Mouse (Mus musculus): ENCODE measurements around the gene Syna. TPM values are rescaled to one million over a fixed set of nuclear protein-coding genes. Genes with fewer than 3 reads are reported as not detected.
A peak's percentile ranks its signal among the peaks of the same experiment; 100 is the strongest.

Gene Syna
- 0.09 and 0.27 TPM in 2 replicates for polyA plus RNA-seq (2015; fragmentation: Nextera tagmentation; extraction: Ambion mirVana)

DNA sequence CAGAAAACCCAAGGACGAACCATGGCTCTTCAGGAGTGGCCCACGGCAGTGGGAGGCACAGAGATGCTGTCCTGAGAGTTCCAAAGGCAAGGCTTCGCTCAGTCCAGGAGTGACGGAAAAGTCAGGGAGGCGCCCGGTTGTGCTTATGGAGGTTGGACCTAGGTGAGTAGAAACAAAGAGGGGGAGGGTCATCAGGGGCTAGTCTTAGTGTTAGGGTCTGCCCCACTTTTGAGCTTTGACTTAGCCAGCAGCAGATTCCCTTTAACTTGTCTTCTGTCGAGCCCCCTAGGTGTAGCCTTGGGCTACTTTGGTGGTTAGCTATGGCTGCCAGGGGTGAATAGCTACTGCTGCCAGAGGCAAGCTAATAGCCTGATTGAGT, at the start of gene Syna:
Gene Syna (minus strand): TSS at position 101 of the 379 bp plus-strand sequence.
- H3K27me3 ChIP-seq (ENCODE audit: insufficient read depth, low read length) = no peaks in the 10 kb centered on the region
- no peaks in the 10 kb centered on the region for H3K36me3 ChIP-seq (ENCODE audit: insufficient read depth, low read length)
- WGBS = 92% methylated on average over 7 of the region's 7 CpGs
- H3K4me1 ChIP-seq (ENCODE audit: insufficient read depth, low read length) = peaks cover 10% of the 10 kb centered on the region
- no peak within 1 kb of the TSS for H3K27ac ChIP-seq (ENCODE audit: low read length)
- H3K9me3 ChIP-seq (ENCODE audit: low read length) = 0 out of 2 replicates have a peak, but pooled peaks cover 3% of the 10 kb centered on the region
- H3K9ac ChIP-seq (replicated peaks; ENCODE audit: low read length) = no peak within 1 kb of the TSS
- no peak within 1 kb of the TSS for H3K4me3 ChIP-seq (ENCODE audit: low read length)
- no peak for ATAC-seq (ENCODE audit: low FRiP score, low TSS enrichment)
- H3K4me2 ChIP-seq (replicated peaks; ENCODE audit: low read depth, low read length) = no peak within 1 kb of the TSS

DNA sequence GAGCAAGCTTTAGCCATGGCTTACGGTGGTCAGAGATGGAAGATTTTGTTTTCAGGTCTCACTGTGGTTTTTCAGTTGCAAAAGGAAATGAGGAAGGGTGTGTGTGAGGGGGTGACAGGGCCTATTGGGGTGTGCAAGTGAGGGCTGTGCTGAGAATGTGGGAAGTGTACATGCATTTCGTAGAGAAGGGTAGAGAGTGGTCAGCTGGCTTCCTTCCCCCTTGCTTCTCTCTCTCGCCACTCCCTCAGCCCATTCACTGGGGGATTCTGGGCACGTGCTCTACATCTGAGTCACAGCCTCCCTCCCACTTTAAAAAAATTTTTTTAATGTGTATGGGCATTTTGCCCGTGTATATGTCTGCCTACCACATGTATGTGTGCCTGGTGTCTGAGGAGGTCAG, 47.1 kb upstream of the Syna start:
- H3K36me3 ChIP-seq (ENCODE audit: insufficient read depth, low read length) = no peaks in the 10 kb centered on the region
- H3K9ac ChIP-seq (replicated peaks; ENCODE audit: low read length) = no peak overlapping the region
- no peaks in the 10 kb centered on the region for H3K27me3 ChIP-seq (ENCODE audit: insufficient read depth, low read length)
- no peak for ATAC-seq (ENCODE audit: low FRiP score, low TSS enrichment)
- no peak overlapping the region for H3K4me3 ChIP-seq (ENCODE audit: low read length)
- H3K9me3 ChIP-seq (ENCODE audit: low read length) = no peaks in the 10 kb centered on the region
- no peaks in the 10 kb centered on the region for H3K4me1 ChIP-seq (ENCODE audit: insufficient read depth, low read length)
- 63% methylated on average over 5 of the region's 5 CpGs for WGBS
- no peak overlapping the region for H3K27ac ChIP-seq (ENCODE audit: low read length)
- no peak overlapping the region for H3K4me2 ChIP-seq (replicated peaks; ENCODE audit: low read depth, low read length)

DNA sequence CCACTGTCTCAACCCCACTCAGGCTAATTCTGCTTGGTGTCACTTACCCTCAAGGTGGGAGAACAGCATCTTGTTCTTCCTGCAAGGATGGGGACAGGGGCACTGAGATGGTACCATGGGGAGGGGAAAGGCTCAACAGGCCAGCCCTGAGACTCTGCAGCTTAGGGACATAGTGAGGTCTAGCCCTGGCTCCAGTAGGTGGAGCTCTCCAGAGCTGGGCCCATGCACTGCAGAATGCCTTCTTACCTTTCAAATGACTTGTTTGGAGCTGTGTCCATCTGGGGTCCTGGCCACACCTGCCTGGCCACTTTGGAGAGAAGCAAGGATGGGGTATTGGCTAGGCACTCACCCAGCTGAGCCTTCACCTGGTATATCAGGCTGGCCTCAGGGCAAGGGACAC, 46.3 kb upstream of the Syna start:
- no peaks in the 10 kb centered on the region for H3K36me3 ChIP-seq (ENCODE audit: insufficient read depth, low read length)
- ATAC-seq (ENCODE audit: low FRiP score, low TSS enrichment) = no peak
- H3K4me2 ChIP-seq (replicated peaks; ENCODE audit: low read depth, low read length) = no peak overlapping the region
- H3K9ac ChIP-seq (replicated peaks; ENCODE audit: low read length) = no peak overlapping the region
- H3K4me1 ChIP-seq (ENCODE audit: insufficient read depth, low read length) = no peaks in the 10 kb centered on the region
- no peak overlapping the region for H3K4me3 ChIP-seq (ENCODE audit: low read length)
- no peak overlapping the region for H3K27ac ChIP-seq (ENCODE audit: low read length)
- H3K9me3 ChIP-seq (ENCODE audit: low read length) = no peaks in the 10 kb centered on the region
- no peaks in the 10 kb centered on the region for H3K27me3 ChIP-seq (ENCODE audit: insufficient read depth, low read length)

DNA sequence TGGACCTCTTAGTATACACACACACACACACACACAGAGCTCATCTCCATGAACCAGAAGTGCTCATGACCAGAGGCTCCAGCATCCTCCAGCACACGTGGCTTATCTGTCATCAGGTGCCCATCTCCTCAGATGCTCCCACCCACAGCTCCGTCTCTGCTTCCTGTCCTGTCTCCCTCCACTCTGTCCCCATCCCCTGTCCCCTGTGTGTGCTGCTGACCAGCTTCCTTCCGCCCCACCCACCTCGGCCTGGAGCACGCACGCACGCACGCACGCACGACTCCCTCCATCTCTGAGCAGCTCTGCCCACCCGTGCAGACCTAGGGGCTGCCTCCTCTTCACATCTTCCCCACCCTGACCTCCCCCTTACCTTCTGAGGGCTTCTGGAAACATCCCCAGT, 44.4 kb upstream of the Syna start:
- Histone ChIP-seq H3K4me2 (replicated peaks; ENCODE audit: low read depth, low read length) (no peak overlapping the region), H3K36me3 (ENCODE audit: insufficient read depth, low read length) (peaks cover 2% of the 10 kb centered on the region; the same call in 1 of the 2 replicates), H3K9ac (replicated peaks; ENCODE audit: low read length) (no peak overlapping the region), H3K9me3 (ENCODE audit: low read length) (no peaks in the 10 kb centered on the region), H3K4me3 (ENCODE audit: low read length) (no peak overlapping the region), H3K27me3 (ENCODE audit: insufficient read depth, low read length) (no peaks in the 10 kb centered on the region), H3K4me1 (ENCODE audit: insufficient read depth, low read length) (no peaks in the 10 kb centered on the region), H3K27ac (ENCODE audit: low read length) (no peak overlapping the region)
- 76% methylated on average over 11 of the region's 11 CpGs for WGBS
- no peak for ATAC-seq (ENCODE audit: low FRiP score, low TSS enrichment)

DNA sequence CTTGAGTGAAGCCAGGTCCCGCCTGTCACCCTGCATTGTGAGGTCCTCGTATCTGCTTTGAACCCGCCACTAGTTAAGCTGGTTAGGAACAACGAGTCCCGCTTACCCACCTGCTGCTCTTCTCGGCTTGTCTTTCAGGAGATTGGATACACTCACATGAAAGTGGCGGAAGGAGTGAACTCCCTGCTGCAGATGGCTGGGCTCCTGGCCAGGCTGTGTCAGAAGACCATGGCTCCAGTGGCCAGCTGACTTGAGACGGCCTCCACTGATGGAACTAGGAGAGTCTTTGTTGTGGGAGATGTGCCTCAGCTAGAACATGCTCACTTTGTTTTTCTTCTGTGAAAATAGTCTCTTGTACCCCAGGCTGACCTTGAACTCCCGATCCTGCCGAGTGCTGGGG, 37.7 kb upstream of the Syna start:
- H3K4me3 ChIP-seq (ENCODE audit: low read length) = no peak overlapping the region
- peaks cover 61% of the 10 kb centered on the region for H3K36me3 ChIP-seq (ENCODE audit: insufficient read depth, low read length)
- no peak overlapping the region for H3K27ac ChIP-seq (ENCODE audit: low read length)
- H3K4me2 ChIP-seq (replicated peaks; ENCODE audit: low read depth, low read length) = no peak overlapping the region
- ATAC-seq (ENCODE audit: low FRiP score, low TSS enrichment) = no peak
- H3K27me3 ChIP-seq (ENCODE audit: insufficient read depth, low read length) = no peaks in the 10 kb centered on the region
- 89% methylated on average over 10 of the region's 10 CpGs for WGBS
- H3K9me3 ChIP-seq (ENCODE audit: low read length) = no peaks in the 10 kb centered on the region
- H3K4me1 ChIP-seq (ENCODE audit: insufficient read depth, low read length) = no peaks in the 10 kb centered on the region
- H3K9ac ChIP-seq (replicated peaks; ENCODE audit: low read length) = no peak overlapping the region

DNA sequence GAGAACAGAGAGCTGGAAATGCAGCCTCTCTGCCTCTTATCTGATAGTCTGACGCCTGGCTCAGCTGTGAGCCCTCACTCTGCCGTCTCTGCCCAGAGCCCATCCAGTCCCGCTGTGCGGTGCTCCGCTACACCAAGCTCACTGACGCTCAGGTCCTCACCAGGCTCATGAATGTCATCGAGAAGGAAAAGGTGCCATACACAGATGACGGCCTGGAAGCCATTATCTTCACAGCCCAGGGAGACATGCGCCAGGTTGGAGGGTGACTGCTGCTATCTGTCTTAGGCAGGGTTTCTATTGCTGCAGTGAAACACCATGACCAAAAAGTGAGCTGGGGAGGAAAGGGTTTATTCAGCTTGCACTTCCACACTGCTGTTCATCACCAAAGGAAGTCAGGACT, 33.1 kb upstream of the Syna start:
- no peaks in the 10 kb centered on the region for H3K9me3 ChIP-seq (ENCODE audit: low read length)
- no peak overlapping the region for H3K27ac ChIP-seq (ENCODE audit: low read length)
- WGBS = 89% methylated on average over 9 of the region's 9 CpGs
- no peak overlapping the region for H3K4me3 ChIP-seq (ENCODE audit: low read length)
- no peaks in the 10 kb centered on the region for H3K27me3 ChIP-seq (ENCODE audit: insufficient read depth, low read length)
- peaks cover 73% of the 10 kb centered on the region for H3K36me3 ChIP-seq (ENCODE audit: insufficient read depth, low read length)
- H3K9ac ChIP-seq (replicated peaks; ENCODE audit: low read length) = no peak overlapping the region
- no peaks in the 10 kb centered on the region for H3K4me1 ChIP-seq (ENCODE audit: insufficient read depth, low read length)
- H3K4me2 ChIP-seq (replicated peaks; ENCODE audit: low read depth, low read length) = no peak overlapping the region
- no peak for ATAC-seq (ENCODE audit: low FRiP score, low TSS enrichment)

DNA sequence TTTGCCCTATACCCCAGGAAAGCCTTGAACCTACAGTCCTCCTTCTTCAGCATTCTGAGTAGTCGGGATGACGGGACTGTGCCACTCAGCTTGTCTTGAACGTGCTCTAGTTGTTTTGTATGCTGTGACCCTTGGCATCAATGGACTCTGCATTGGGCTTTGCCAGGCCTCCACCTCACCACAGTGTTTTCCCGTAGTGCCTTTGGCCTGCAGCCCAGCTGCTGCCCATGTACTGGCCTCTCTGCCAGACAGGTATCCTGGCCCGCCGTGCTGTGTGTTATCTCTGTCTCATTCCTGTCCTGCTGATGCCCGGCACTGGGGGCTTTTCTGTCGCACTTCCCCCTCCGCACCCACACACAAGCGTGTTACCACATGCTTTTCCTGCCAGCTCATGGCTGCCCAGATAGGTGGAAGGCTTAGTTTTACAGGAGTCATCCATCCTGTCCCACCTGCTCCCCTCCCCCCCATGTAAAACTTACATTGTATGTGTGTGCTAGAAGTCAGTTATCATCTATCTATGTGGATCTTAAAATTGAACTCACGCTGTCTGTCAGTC, 32.1 kb upstream of the Syna start:
- no peak overlapping the region for H3K4me3 ChIP-seq (ENCODE audit: low read length)
- H3K9me3 ChIP-seq (ENCODE audit: low read length) = no peaks in the 10 kb centered on the region
- no peak overlapping the region for H3K9ac ChIP-seq (replicated peaks; ENCODE audit: low read length)
- no peak overlapping the region for H3K27ac ChIP-seq (ENCODE audit: low read length)
- peaks cover 68% of the 10 kb centered on the region for H3K36me3 ChIP-seq (ENCODE audit: insufficient read depth, low read length)
- no peak overlapping the region for H3K4me2 ChIP-seq (replicated peaks; ENCODE audit: low read depth, low read length)
- no peak for ATAC-seq (ENCODE audit: low FRiP score, low TSS enrichment)
- WGBS = 89% methylated on average over 11 of the region's 11 CpGs
- H3K4me1 ChIP-seq (ENCODE audit: insufficient read depth, low read length) = no peaks in the 10 kb centered on the region
- H3K27me3 ChIP-seq (ENCODE audit: insufficient read depth, low read length) = no peaks in the 10 kb centered on the region

DNA sequence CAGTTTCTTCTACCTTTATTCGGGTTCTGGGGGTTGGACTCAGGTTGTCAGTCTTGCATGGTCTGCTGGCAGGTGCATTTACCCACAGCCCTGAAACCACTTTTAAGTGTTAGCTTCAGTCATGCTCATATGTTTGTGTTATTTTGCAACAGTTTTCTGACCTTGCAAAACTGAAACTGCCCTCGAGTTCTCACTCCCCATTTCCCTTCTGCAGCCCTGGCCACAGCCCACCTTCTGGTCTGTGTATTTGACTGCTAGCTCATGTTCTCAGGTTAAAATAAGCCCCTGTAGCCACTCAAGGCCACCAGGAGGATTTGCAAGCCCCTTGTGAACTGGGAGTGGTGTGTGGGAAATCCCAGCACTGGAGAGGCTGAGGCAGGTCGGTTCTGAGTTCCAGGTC, 29.9 kb upstream of the Syna start:
- Histone ChIP-seq H3K4me2 (replicated peaks; ENCODE audit: low read depth, low read length) (no peak overlapping the region), H3K36me3 (ENCODE audit: insufficient read depth, low read length) (peaks cover 48% of the 10 kb centered on the region), H3K27me3 (ENCODE audit: insufficient read depth, low read length) (no peaks in the 10 kb centered on the region), H3K27ac (ENCODE audit: low read length) (no peak overlapping the region), H3K9ac (replicated peaks; ENCODE audit: low read length) (no peak overlapping the region), H3K9me3 (ENCODE audit: low read length) (no peaks in the 10 kb centered on the region), H3K4me1 (ENCODE audit: insufficient read depth, low read length) (no peaks in the 10 kb centered on the region), H3K4me3 (ENCODE audit: low read length) (no peak overlapping the region)
- WGBS = 85% methylated on average over 3 of the region's 3 CpGs
- ATAC-seq (ENCODE audit: low FRiP score, low TSS enrichment) = no peak

DNA sequence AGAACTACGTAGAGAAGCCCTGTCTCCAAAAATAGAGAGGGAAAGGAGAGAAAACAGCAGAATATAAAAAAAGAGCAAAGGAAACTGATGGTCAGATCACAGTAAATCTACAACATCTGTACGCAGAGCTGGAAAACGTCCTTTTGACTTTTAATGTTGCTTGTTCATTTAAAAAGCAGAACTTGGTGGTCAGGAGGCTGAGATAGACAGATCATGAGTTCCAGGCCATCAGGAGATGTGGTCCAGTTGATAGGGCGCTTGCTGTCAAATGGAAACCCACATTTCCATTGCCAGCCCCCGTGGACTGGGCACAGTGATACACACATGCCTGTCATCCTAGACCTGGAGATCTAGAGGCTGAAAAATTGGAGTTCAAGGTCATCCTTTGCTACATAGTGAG, 24.8 kb upstream of the Syna start:
- H3K27ac ChIP-seq (ENCODE audit: low read length) = no peak overlapping the region
- peaks cover 9% of the 10 kb centered on the region; the same call in 1 of the 2 replicates for H3K4me1 ChIP-seq (ENCODE audit: insufficient read depth, low read length)
- H3K27me3 ChIP-seq (ENCODE audit: insufficient read depth, low read length) = no peaks in the 10 kb centered on the region
- 89% methylated on average over 5 of the region's 5 CpGs for WGBS
- H3K9ac ChIP-seq (replicated peaks; ENCODE audit: low read length) = no peak overlapping the region; the same call in 1 of the 2 replicates
- peaks cover 11% of the 10 kb centered on the region; the same call in 1 of the 2 replicates for H3K36me3 ChIP-seq (ENCODE audit: insufficient read depth, low read length)
- H3K9me3 ChIP-seq (ENCODE audit: low read length) = no peaks in the 10 kb centered on the region
- no peak overlapping the region for H3K4me2 ChIP-seq (replicated peaks; ENCODE audit: low read depth, low read length)
- ATAC-seq (ENCODE audit: low FRiP score, low TSS enrichment) = no peak
- H3K4me3 ChIP-seq (ENCODE audit: low read length) = no peak overlapping the region

DNA sequence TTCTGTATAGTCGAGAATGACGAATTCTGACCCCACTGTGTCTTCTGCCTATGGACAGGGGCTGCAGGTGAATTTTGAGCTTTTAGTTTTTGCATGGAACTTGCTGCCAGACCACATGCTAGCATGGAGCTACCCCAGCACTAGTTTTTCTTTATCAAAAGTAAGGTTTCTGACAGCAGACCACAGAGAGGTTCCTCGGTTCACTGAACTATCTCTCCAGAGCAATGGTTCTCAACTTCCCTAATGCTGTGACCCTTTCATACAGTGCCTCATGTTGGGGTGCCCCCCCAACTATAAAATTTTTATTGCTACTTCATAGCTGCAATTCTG, 23.9 kb upstream of the Syna start:
- H3K4me1 ChIP-seq (ENCODE audit: insufficient read depth, low read length) = peaks cover 9% of the 10 kb centered on the region; the same call in 1 of the 2 replicates

More for the DNA sequence above, 23.9 kb upstream of the Syna start:
- Histone ChIP-seq H3K36me3 (ENCODE audit: insufficient read depth, low read length) (peaks cover 9% of the 10 kb centered on the region; the same call in 1 of the 2 replicates), H3K27ac (ENCODE audit: low read length) (no peak overlapping the region), H3K9ac (replicated peaks; ENCODE audit: low read length) (no peak overlapping the region), H3K9me3 (ENCODE audit: low read length) (no peaks in the 10 kb centered on the region), H3K27me3 (ENCODE audit: insufficient read depth, low read length) (no peaks in the 10 kb centered on the region), H3K4me3 (ENCODE audit: low read length) (no peak overlapping the region), H3K4me2 (replicated peaks; ENCODE audit: low read depth, low read length) (peak overlapping the region; percentile 4; the same call in 1 of the 2 replicates)
- WGBS = 74% methylated on average over 3 of the region's 3 CpGs
- no peak for ATAC-seq (ENCODE audit: low FRiP score, low TSS enrichment)
